Mouse (Mus musculus): ENCODE measurements at regions not wholly inside any gene's neighbourhood (a gene's known extent, or its start where the extent isn't known, plus 50 kb on each side); places are given as distances from the start of the nearest gene placed in this dataset.

GRCm38 (mm10) chr2:144123395-144124034 is 90.7 kb downstream of the Banf2 start:
- DNase-seq = no peak

- no peak for DNase-seq
Observed at GRCm38 (mm10) chr2:144127082-144128037, 94.5 kb downstream of the Banf2 start.

GRCm38 (mm10) chr2:144128038-144128402 is 95.2 kb downstream of the Banf2 start:
- DNase-seq = no peak

GRCm38 (mm10) chr2:144128527-144128926 is 95.7 kb downstream of the Banf2 start:
- no peak for DNase-seq

GRCm38 (mm10) chr2:144133806-144134574 is 101.1 kb downstream of the Banf2 start:
- DNase-seq = no peak

GRCm38 (mm10) chr2:144134575-144134958 is 101.7 kb downstream of the Banf2 start:
- DNase-seq = no peak

GRCm38 (mm10) chr2:144135586-144135985 is 102.7 kb downstream of the Banf2 start:
- no peak for DNase-seq

GRCm38 (mm10) chr2:144143620-144144384 is 110.9 kb downstream of the Banf2 start:
- no peak for DNase-seq

- no peak for DNase-seq
Observed at GRCm38 (mm10) chr2:144144486-144145136, 111.8 kb downstream of the Banf2 start.

- no peak for DNase-seq
Observed at GRCm38 (mm10) chr2:144156456-144157211, 113.8 kb upstream of the Mgme1 start.

- DNase-seq = no peak
Observed at GRCm38 (mm10) chr2:144157343-144157742, 113.1 kb upstream of the Mgme1 start.

GRCm38 (mm10) chr2:144158256-144158655 is 112.2 kb upstream of the Mgme1 start:
- no peak for DNase-seq

- DNase-seq = no peak
Observed at GRCm38 (mm10) chr2:144159854-144160331, 110.6 kb upstream of the Mgme1 start.

- DNase-seq = no peak
Observed at GRCm38 (mm10) chr2:144160434-144160833, 110.0 kb upstream of the Mgme1 start.

GRCm38 (mm10) chr2:144161852-144162251 is 108.6 kb upstream of the Mgme1 start:
- no peak for DNase-seq

- DNase-seq = no peak
Observed at GRCm38 (mm10) chr2:144164102-144164501, 106.4 kb upstream of the Mgme1 start.

GRCm38 (mm10) chr2:144164986-144165821 is 105.3 kb upstream of the Mgme1 start:
- DNase-seq = peak; percentile 39 to 41

GRCm38 (mm10) chr2:144166102-144166750 is 104.2 kb upstream of the Mgme1 start:
- DNase-seq = no peak

GRCm38 (mm10) chr2:144169576-144170178 is 100.8 kb upstream of the Mgme1 start:
- no peak for DNase-seq

Data from thymus, adult 18-20 months (tissue).